Mouse (Mus musculus): ENCODE results near the gene Cadm1.

Cadm1 gene

DNA sequence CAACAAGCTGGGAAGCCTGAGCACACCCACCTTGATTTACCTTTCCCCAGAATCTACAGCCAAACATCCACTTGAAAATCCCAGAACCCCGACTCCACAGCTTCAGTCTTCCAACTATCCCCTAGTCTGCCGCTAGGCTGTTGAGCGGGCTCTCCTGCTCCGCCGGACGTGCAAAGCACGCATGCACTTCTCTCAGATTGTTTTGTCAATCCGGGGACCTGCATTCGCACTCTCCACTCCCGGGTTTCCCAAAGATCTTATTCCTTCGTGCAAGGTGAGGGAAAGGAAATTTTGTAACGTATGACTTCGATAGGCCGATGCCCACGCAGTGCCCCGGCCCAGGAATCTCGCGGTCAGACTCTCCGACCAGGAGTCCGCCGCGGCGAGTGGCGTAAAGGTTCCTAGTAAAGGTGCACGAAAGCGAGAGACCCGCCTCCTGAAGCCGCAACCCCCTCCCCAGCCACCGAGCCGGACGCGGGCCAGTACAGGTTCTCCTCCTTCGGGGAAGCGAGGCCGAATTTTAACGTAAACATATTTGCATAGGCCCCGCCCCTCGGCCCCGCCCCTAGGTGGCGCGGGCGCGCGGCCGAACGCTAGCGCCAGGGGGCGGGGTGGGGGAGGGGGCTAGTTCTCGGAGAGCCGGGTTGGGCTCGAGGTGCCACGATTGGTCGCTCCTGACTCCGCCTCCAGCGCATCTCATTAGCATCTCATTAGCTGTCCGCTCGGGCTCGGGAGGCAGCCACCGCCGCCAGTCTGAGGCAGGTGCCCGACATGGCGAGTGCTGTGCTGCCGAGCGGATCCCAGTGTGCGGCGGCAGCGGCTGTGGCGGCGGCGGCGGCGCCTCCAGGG lies at the start of gene Cadm1:
Gene Cadm1, plus strand, starts transcription at position 572 of the 849 bp plus-strand sequence.
- peak; percentile 82 to 85 for DNase-seq (ENCODE audit: low spot score in 2 of 2)

DNA sequence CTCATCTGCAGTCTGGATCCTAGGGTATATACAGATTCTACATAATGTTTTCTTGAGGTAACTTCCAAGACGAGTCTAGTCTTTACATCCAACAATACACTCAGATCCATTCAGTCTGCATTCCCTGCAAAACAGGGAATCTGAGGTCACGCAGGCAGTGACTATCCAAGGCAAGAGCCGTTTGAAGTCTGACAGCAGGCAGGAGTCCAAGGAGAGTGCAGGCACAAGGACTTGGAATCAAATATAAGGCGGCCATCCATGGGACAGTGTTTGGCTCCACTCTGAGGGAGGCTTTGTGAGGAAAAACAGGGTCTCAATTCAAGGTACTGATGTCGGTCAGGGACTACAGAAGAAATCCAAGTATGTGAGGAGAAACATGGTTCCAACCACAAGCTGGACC lies 45.5 kb upstream of the Cadm1 start:
- DNase-seq (ENCODE audit: low spot score in 2 of 2) = no peak

- no peak for DNase-seq (ENCODE audit: low spot score in 2 of 2)
Measured at GRCm38 (mm10) chr9:47485186-47485585, 44.8 kb upstream of the Cadm1 start.

GRCm38 (mm10) chr9:47499761-47500160 lies 30.2 kb upstream of the Cadm1 start:
- no peak for DNase-seq (ENCODE audit: low spot score in 2 of 2)

- DNase-seq (ENCODE audit: low spot score in 2 of 2) = no peak
Measured at GRCm38 (mm10) chr9:47505956-47506355, 24.0 kb upstream of the Cadm1 start.

GRCm38 (mm10) chr9:47506876-47507275 lies 23.1 kb upstream of the Cadm1 start:
- DNase-seq (ENCODE audit: low spot score in 2 of 2) = no peak

DNA sequence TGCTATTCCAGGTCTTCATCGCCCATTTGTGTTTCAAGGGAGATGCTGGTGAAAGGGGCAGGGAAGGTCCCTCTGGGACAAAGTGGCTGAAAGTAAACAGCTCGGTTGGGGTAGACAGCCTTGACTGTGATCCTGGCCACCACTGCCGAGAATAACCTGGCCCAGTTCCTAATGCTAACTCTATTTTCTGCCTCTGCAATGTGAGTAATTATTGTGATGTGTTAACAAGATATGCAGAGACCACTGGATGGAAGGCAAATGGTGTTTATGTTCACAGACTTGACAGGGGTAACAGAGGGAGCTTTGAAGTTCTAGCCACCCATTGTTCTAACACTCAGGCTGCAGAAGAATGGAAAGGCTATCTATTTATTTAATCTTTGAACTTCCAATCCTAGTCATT lies 21.9 kb upstream of the Cadm1 start:
- DNase-seq (ENCODE audit: low spot score in 2 of 2) = no peak

- no peak for DNase-seq (ENCODE audit: low spot score in 2 of 2)
Measured at GRCm38 (mm10) chr9:47512521-47512920, 17.5 kb upstream of the Cadm1 start.

GRCm38 (mm10) chr9:47514318-47514717 lies 15.7 kb upstream of the Cadm1 start:
- no peak for DNase-seq (ENCODE audit: low spot score in 2 of 2)

DNA sequence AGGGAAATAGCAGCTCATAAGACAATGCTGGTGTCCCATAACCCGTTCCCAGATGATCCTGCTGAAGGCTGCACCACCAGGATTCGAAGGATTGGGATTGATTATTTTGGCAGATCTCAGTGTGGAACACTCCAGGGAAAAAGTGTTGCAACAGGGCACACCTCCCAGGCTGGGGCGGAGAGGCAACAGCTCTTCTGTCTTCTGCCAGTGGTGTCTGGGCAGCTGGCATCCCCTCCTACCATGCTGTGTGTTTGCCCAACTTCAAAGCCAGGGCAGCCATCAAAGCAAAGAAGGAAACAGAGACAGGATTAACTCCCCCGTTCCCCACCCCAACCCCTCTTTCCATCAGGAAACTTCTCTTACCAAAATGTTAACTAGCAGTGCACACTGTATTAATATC lies 13.7 kb upstream of the Cadm1 start:
- no peak for DNase-seq (ENCODE audit: low spot score in 2 of 2)

GRCm38 (mm10) chr9:47527290-47527689 lies 2.7 kb upstream of the Cadm1 start:
- DNase-seq (ENCODE audit: low spot score in 2 of 2) = no peak

GRCm38 (mm10) chr9:47527741-47528140 lies 2.2 kb upstream of the Cadm1 start:
- no peak for DNase-seq (ENCODE audit: low spot score in 2 of 2)

GRCm38 (mm10) chr9:47529182-47529581 lies 791 bp upstream of the Cadm1 start:
- DNase-seq (ENCODE audit: low spot score in 2 of 2) = no peak

DNA sequence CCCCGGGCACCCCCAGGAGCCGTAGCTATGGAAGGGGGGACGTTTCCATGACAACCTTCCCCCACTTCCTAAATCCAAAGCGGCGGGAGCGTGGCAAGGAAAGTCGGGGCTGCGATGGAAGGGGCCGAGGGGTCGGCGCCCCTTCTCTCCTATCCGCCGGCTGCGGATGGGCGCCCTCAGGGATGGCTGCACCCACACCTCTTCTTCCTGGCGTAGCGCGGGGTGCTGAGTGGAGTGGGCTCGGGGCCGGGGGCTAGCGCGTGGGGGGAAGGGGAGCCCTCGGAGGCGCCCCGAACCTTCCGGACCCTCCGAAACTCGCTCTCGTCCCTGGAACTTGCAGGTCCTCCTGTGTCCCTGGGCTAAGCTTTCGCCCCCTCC lies 560 bp downstream of the Cadm1 start:
- DNase-seq (ENCODE audit: low spot score in 2 of 2) = no peak

GRCm38 (mm10) chr9:47530922-47531850 lies 1.2 kb downstream of the Cadm1 start:
- DNase-seq (ENCODE audit: low spot score in 2 of 2) = peak; percentile 7 to 14

GRCm38 (mm10) chr9:47532215-47532865 lies 2.4 kb downstream of the Cadm1 start:
- DNase-seq (ENCODE audit: low spot score in 2 of 2) = no peak

GRCm38 (mm10) chr9:47533461-47533860 lies 3.5 kb downstream of the Cadm1 start:
- no peak for DNase-seq (ENCODE audit: low spot score in 2 of 2)

DNA sequence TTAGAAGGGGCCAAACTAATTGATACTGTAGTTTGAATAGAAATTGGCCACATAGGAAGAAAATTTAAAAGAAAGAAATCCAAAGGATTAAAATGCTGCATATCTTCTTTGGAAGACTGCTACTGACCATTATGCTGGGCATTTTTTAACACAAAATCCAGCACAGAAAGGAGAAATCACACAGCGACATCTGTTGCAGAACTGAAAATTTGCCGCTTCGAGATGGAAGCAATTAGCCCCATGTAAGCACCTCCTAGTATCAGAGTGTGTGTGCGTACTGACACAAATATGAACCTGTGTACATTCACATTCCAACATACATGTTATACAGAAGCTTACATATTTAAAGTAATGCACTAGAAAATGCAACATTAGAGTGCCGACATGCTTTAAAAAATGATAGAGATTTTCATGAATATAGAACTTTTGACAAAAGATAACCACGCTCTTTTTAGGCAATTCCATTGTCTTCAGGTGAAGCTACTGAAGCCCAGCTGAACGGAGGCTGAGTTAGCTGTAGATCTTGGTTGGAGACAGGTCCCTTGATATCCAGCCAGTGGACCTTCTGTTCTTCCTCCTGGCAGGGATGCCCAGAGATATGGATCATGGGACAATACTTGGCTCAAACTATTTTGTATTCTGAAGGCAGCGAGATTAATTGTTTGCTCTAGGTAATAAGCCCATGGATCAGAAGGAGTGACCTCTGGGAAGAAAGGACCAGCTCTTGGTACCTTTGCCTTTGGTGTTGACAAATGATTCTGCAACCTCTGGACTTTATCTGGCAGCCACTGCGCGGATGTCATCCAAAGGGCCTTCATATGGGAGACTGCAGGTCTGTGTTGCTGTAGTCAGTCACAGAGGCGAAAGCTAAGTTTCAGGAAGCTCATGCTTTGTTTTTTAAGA lies 4.9 kb downstream of the Cadm1 start:
- no peak for DNase-seq (ENCODE audit: low spot score in 2 of 2)

- no peak for DNase-seq (ENCODE audit: low spot score in 2 of 2)
Measured at GRCm38 (mm10) chr9:47545245-47545644, 15.3 kb downstream of the Cadm1 start.

- DNase-seq (ENCODE audit: low spot score in 2 of 2) = no peak
Measured at GRCm38 (mm10) chr9:47545667-47546066, 15.7 kb downstream of the Cadm1 start.

DNA sequence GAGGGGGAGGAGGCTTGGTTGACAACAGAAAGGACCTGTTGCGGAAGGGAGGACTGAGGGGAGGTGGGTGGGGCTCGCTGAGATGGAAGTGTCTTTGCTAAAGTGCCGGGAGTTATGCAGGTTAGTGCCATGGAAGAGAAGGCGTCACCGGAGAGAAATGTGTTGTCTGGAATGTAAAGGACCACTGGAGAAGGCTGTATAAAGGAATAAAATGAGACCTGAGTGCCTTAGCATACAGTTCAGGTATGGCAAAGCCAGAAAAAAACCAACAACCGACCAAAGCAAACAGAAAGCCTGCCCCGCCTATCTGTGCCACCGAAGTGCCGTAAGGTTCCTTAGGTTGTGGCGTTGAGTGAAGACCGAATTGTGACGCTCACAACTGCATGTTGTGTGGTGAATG lies 18.4 kb downstream of the Cadm1 start:
- DNase-seq (ENCODE audit: low spot score in 2 of 2) = no peak

Data from thymus, postnatal 10 days (tissue).